Mouse (Mus musculus): ENCODE data around the gene Atp2b2. TPM values are rescaled to one million over a fixed set of nuclear protein-coding genes. Genes with fewer than 3 reads are reported as not detected.
A peak's percentile ranks its signal among the peaks of the same experiment; 100 is the strongest.

Gene Atp2b2
- polyA plus RNA-seq, 1 experiment from 2014 or later = 23.5 TPM

DNA sequence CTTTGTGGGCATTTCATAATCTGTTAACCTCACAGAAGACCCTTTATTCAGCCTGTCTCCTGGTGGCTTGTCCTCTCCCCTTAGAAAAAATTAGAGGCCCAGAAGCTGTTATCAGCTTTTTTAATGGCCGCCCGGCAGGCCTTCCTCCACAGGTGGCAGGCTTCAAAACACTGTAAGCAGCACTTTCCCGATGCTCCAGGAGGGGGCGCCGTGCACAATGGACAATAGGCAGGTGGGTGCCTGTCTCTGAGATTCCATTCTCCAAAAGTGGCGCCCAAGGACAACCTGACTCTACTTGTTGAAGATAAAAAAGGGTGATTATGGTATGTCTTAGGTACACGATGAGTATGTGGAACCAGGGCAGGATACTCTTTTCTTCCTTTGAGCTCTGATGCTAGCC, 220.0 kb downstream of the Atp2b2 start:
- DNase-seq (peak; percentile 53), ATAC-seq (ENCODE audit: low FRiP score, low TSS enrichment) (no peak)
- no peaks in the 10 kb centered on the region for H3K27me3 ChIP-seq (ENCODE audit: control insufficient read depth, insufficient read depth, low read length)
- H3K9me3 ChIP-seq (ENCODE audit: control insufficient read depth, low read length) = no peaks in the 10 kb centered on the region
- H3K4me2 ChIP-seq (ENCODE audit: low read length) = no peak overlapping the region
- no peaks in the 10 kb centered on the region for H3K36me3 ChIP-seq (ENCODE audit: control insufficient read depth, insufficient read depth, low read length)
- H3K27ac ChIP-seq (replicated peaks; ENCODE audit: low read depth, low read length) = no peak overlapping the region
- 36% methylated on average over 7 of the region's 7 CpGs for WGBS
- H3K9ac ChIP-seq (replicated peaks; ENCODE audit: low read length) = no peak overlapping the region
- no peak overlapping the region for H3K4me3 ChIP-seq (replicated peaks; ENCODE audit: low read depth, low read length)
- H3K4me1 ChIP-seq (ENCODE audit: control insufficient read depth, insufficient read depth, low read length) = peaks cover 6% of the 10 kb centered on the region; the same call in 1 of the 2 replicates

DNA sequence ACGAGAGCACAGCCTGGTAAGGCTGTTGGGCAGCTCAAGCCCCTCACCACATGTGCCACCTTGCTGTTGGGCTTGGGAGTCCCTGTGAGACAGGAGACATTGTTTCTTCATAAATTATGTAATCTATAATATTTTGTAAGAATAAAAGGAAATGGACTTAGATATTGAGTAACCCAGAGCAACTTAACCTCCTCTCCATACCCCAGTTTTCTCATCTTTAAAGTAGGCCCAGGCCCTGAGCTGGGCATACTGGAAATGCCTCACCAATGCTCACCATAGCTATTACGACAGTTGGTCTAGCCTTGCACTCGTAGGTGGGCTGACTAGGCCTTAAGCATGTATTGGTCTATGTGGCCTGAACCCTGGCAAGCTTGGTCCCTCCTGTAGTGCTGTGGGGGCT, 225.7 kb downstream of the Atp2b2 start:
- 92% methylated on average over 3 of the region's 3 CpGs for WGBS
- no peak overlapping the region for H3K27ac ChIP-seq (replicated peaks; ENCODE audit: low read depth, low read length)
- no peaks in the 10 kb centered on the region for H3K4me1 ChIP-seq (ENCODE audit: control insufficient read depth, insufficient read depth, low read length)
- no peak overlapping the region for H3K9ac ChIP-seq (replicated peaks; ENCODE audit: low read length)
- H3K4me2 ChIP-seq (ENCODE audit: low read length) = no peak overlapping the region
- H3K4me3 ChIP-seq (replicated peaks; ENCODE audit: low read depth, low read length) = no peak overlapping the region
- H3K36me3 ChIP-seq (ENCODE audit: control insufficient read depth, insufficient read depth, low read length) = peaks cover 21% of the 10 kb centered on the region
- no peaks in the 10 kb centered on the region for H3K27me3 ChIP-seq (ENCODE audit: control insufficient read depth, insufficient read depth, low read length)
- no peak for DNase-seq
- no peaks in the 10 kb centered on the region for H3K9me3 ChIP-seq (ENCODE audit: control insufficient read depth, low read length)
- no peak for ATAC-seq (ENCODE audit: low FRiP score, low TSS enrichment)

DNA sequence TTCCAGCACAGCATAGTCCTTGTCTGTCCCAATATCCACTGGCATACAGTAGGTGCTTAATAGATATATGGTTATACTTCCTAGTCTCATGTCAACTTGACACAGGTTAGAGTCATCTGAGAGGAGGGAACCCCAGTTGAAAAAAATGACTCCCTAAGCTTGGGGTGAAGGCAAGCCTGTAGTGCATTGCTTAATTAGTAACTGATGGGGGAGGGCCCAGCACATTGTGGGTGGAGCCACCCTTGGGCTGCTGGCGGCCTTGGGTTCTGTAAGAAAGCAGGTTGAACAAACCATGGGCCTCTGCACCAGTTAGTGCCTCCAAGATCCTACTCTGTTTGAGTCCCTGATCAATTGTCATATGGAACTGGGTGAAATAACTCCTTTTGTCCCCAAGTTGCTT, 231.0 kb downstream of the Atp2b2 start:
- Histone ChIP-seq H3K4me3 (replicated peaks; ENCODE audit: low read depth, low read length) (no peak overlapping the region), H3K27me3 (ENCODE audit: control insufficient read depth, insufficient read depth, low read length) (no peaks in the 10 kb centered on the region), H3K9ac (replicated peaks; ENCODE audit: low read length) (no peak overlapping the region), H3K4me2 (ENCODE audit: low read length) (no peak overlapping the region), H3K9me3 (ENCODE audit: control insufficient read depth, low read length) (no peaks in the 10 kb centered on the region), H3K36me3 (ENCODE audit: control insufficient read depth, insufficient read depth, low read length) (peaks cover 44% of the 10 kb centered on the region), H3K4me1 (ENCODE audit: control insufficient read depth, insufficient read depth, low read length) (no peaks in the 10 kb centered on the region), H3K27ac (replicated peaks; ENCODE audit: low read depth, low read length) (no peak overlapping the region)
- DNase-seq (no peak), ATAC-seq (ENCODE audit: low FRiP score, low TSS enrichment) (no peak)
- 60% methylated on average over 1 of the region's 1 CpGs for WGBS

DNA sequence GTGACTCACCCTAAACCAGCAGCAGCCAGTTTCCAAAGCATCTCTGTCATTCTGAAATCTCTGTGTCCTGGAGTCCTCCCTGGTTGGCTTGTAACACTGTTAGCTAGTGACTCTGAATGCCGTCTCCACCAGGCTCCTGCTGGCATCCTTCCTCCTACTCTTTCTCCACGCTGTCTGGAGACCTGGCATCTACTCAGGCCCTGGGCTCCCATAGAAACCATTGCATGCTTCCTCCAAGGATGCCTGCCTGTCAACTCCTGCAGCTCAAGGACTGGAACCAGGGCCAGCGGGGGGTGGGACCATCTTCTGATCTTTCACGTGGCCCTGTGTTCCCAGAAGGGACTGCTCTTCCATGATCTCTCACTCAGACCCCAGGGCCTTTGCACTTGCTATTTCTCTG, 231.7 kb downstream of the Atp2b2 start:
- no peaks in the 10 kb centered on the region for H3K27me3 ChIP-seq (ENCODE audit: control insufficient read depth, insufficient read depth, low read length)
- 74% methylated on average over 4 of the region's 4 CpGs for WGBS
- no peak for ATAC-seq (ENCODE audit: low FRiP score, low TSS enrichment)
- no peak overlapping the region for H3K9ac ChIP-seq (replicated peaks; ENCODE audit: low read length)
- no peaks in the 10 kb centered on the region for H3K4me1 ChIP-seq (ENCODE audit: control insufficient read depth, insufficient read depth, low read length)
- no peak for DNase-seq
- H3K4me3 ChIP-seq (replicated peaks; ENCODE audit: low read depth, low read length) = no peak overlapping the region
- H3K9me3 ChIP-seq (ENCODE audit: control insufficient read depth, low read length) = peaks cover under 1% of the 10 kb centered on the region; the same call in 1 of the 2 replicates
- H3K4me2 ChIP-seq (ENCODE audit: low read length) = no peak overlapping the region
- peaks cover 46% of the 10 kb centered on the region for H3K36me3 ChIP-seq (ENCODE audit: control insufficient read depth, insufficient read depth, low read length)
- H3K27ac ChIP-seq (replicated peaks; ENCODE audit: low read depth, low read length) = no peak overlapping the region

DNA sequence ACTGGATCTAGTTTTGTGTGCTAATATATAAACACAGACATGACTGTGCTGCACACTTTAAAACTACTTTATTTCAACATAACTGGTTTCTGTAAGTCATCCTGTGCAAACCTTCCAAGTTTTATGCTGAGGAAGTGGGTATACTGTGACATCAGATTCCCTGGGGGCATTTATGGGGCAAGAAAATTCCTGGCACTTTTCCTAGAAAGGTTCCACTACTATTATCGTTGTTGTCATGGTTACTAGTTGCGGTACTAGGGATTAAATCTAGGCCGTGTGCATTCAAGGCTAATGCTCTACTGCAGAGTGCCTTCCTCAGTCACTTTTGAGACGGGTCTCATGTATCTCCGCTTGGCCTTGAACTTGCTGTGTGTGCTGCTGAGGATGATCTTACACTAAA, 236.2 kb downstream of the Atp2b2 start:
- DNase-seq (peak; percentile 11), ATAC-seq (ENCODE audit: low FRiP score, low TSS enrichment) (no peak)
- H3K4me2 ChIP-seq (ENCODE audit: low read length) = no peak overlapping the region
- no peaks in the 10 kb centered on the region for H3K4me1 ChIP-seq (ENCODE audit: control insufficient read depth, insufficient read depth, low read length)
- no peak overlapping the region for H3K27ac ChIP-seq (replicated peaks; ENCODE audit: low read depth, low read length)
- H3K36me3 ChIP-seq (ENCODE audit: control insufficient read depth, insufficient read depth, low read length) = peaks cover 60% of the 10 kb centered on the region
- H3K27me3 ChIP-seq (ENCODE audit: control insufficient read depth, insufficient read depth, low read length) = no peaks in the 10 kb centered on the region
- WGBS = 65% methylated on average over 5 of the region's 5 CpGs
- H3K4me3 ChIP-seq (replicated peaks; ENCODE audit: low read depth, low read length) = no peak overlapping the region
- H3K9me3 ChIP-seq (ENCODE audit: control insufficient read depth, low read length) = peaks cover 13% of the 10 kb centered on the region
- H3K9ac ChIP-seq (replicated peaks; ENCODE audit: low read length) = no peak overlapping the region

DNA sequence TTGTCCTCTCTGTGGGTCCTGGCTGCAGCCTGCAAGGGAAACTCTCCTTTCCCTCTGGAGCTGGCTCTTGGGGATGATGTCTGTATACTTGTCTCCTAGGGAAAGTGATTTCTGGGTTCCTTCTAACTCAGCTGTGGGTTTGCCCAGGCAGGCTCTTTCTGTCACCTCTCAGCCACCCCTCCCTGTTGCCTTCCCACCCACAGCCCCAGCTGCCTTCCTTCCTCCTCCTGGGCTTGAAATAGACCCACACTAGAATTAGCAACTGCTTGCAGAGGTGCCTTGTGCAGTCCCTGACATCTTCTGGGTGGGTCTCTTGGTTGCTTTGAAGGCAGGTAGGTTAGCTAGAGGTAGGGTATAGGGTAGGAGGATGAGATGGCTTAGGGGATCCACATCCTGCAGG, 241.2 kb downstream of the Atp2b2 start:
- no peak overlapping the region for H3K4me3 ChIP-seq (replicated peaks; ENCODE audit: low read depth, low read length)
- no peaks in the 10 kb centered on the region for H3K27me3 ChIP-seq (ENCODE audit: control insufficient read depth, insufficient read depth, low read length)
- H3K36me3 ChIP-seq (ENCODE audit: control insufficient read depth, insufficient read depth, low read length) = peaks cover 33% of the 10 kb centered on the region
- H3K9ac ChIP-seq (replicated peaks; ENCODE audit: low read length) = no peak overlapping the region
- peaks cover 5% of the 10 kb centered on the region; the same call in 1 of the 2 replicates for H3K4me1 ChIP-seq (ENCODE audit: control insufficient read depth, insufficient read depth, low read length)
- H3K27ac ChIP-seq (replicated peaks; ENCODE audit: low read depth, low read length) = no peak overlapping the region
- peaks cover 13% of the 10 kb centered on the region for H3K9me3 ChIP-seq (ENCODE audit: control insufficient read depth, low read length)
- ATAC-seq (ENCODE audit: low FRiP score, low TSS enrichment) (no peak), DNase-seq (no peak)
- H3K4me2 ChIP-seq (ENCODE audit: low read length) = no peak overlapping the region

DNA sequence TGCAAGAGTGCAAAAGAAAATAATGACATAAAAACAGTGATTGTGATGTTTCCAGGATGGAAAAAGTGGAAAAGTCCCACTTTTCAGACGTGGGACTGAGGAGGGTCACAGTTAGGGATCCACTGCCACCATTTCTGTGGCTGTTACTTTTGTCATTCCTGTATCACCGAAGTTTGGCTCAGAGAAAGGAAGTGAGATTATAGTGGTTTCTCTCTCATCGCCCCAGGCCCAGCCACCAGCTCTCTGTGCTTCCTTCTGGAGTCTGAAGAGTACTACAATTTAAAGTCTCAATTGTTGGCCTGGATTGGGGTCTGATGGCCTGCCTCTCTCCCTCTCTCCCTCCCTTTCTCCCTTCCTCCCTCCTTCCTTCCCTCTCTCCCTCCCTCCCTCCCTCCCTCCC, 242.5 kb downstream of the Atp2b2 start:
- no peak for ATAC-seq (ENCODE audit: low FRiP score, low TSS enrichment)
- peaks cover 10% of the 10 kb centered on the region for H3K4me1 ChIP-seq (ENCODE audit: control insufficient read depth, insufficient read depth, low read length)
- DNase-seq = no peak
- no peak overlapping the region for H3K9ac ChIP-seq (replicated peaks; ENCODE audit: low read length)
- no peak overlapping the region for H3K4me2 ChIP-seq (ENCODE audit: low read length)
- 0 out of 2 replicates have a peak overlapping the region, but pooled peaks have one; percentile 13 for H3K27ac ChIP-seq (replicated peaks; ENCODE audit: low read depth, low read length)
- peaks cover 23% of the 10 kb centered on the region for H3K36me3 ChIP-seq (ENCODE audit: control insufficient read depth, insufficient read depth, low read length)
- H3K4me3 ChIP-seq (replicated peaks; ENCODE audit: low read depth, low read length) = no peak overlapping the region
- no peaks in the 10 kb centered on the region for H3K27me3 ChIP-seq (ENCODE audit: control insufficient read depth, insufficient read depth, low read length)
- WGBS = 78% methylated on average over 3 of the region's 3 CpGs
- peaks cover 5% of the 10 kb centered on the region for H3K9me3 ChIP-seq (ENCODE audit: control insufficient read depth, low read length)

DNA sequence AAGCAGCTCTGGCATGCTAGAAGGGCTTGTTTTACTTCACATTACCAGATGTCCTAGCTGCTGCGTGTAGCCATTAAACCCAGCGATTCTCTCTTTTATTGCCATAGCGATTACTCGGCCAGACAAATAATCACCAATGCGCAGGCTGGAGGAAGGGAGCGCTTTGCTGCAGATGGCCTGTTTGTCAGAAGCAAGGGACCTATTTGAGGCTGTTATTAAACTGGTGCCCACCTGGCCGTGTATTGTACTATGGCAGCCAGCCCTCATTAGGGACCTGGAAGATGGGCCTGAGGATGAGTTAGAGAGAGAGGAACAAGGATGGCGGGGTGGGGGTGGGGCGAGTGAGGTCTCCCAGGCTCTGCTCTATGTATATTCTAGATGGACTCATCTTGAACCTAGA, 243.1 kb downstream of the Atp2b2 start:
- Histone ChIP-seq H3K27me3 (ENCODE audit: control insufficient read depth, insufficient read depth, low read length) (no peaks in the 10 kb centered on the region), H3K27ac (replicated peaks; ENCODE audit: low read depth, low read length) (0 out of 2 replicates have a peak overlapping the region, but pooled peaks have one; percentile 13), H3K4me1 (ENCODE audit: control insufficient read depth, insufficient read depth, low read length) (peaks cover 10% of the 10 kb centered on the region), H3K9ac (replicated peaks; ENCODE audit: low read length) (no peak overlapping the region), H3K4me3 (replicated peaks; ENCODE audit: low read depth, low read length) (no peak overlapping the region), H3K9me3 (ENCODE audit: control insufficient read depth, low read length) (no peaks in the 10 kb centered on the region), H3K4me2 (ENCODE audit: low read length) (no peak overlapping the region), H3K36me3 (ENCODE audit: control insufficient read depth, insufficient read depth, low read length) (peaks cover 21% of the 10 kb centered on the region)
- DNase-seq (peak; percentile 38), ATAC-seq (ENCODE audit: low FRiP score, low TSS enrichment) (no peak)
- 50% methylated on average over 9 of the region's 9 CpGs for WGBS

DNA sequence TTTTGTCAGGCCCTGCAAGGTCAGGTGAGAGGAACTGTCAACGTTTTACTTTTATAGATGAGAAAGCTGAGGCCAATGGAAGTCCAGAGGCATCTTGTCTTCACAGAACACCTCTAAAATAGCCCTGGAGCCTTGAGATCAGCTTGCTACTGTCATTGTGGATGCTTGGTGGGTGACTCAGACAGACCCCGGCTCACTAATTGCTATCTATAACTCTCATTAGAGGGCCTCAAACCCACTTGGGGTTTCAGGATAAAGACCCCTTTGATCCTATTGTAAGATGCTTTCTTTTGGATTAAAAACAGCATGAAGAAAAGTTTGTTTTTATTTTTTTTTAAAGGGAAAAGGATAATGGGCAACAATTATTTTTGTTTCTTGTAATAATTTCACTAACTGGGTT, 243.5 kb downstream of the Atp2b2 start:
- Histone ChIP-seq H3K4me3 (replicated peaks; ENCODE audit: low read depth, low read length) (no peak overlapping the region), H3K27me3 (ENCODE audit: control insufficient read depth, insufficient read depth, low read length) (no peaks in the 10 kb centered on the region), H3K4me1 (ENCODE audit: control insufficient read depth, insufficient read depth, low read length) (peaks cover 10% of the 10 kb centered on the region), H3K9me3 (ENCODE audit: control insufficient read depth, low read length) (no peaks in the 10 kb centered on the region), H3K9ac (replicated peaks; ENCODE audit: low read length) (no peak overlapping the region), H3K4me2 (ENCODE audit: low read length) (no peak overlapping the region), H3K36me3 (ENCODE audit: control insufficient read depth, insufficient read depth, low read length) (peaks cover 18% of the 10 kb centered on the region), H3K27ac (replicated peaks; ENCODE audit: low read depth, low read length) (no peak overlapping the region)
- 33% methylated on average over 2 of the region's 2 CpGs for WGBS
- ATAC-seq (ENCODE audit: low FRiP score, low TSS enrichment) = no peak
- DNase-seq = no peak
